Mouse (Mus musculus) urinary bladder, postnatal 4 days (tissue): ENCODE data around the gene Mslnl.
A peak's percentile ranks its signal among the peaks of the same experiment; 100 is the strongest.

ENCODE experiments used
- DNase-seq, 2 experiments: peaks; one replicate each; pipeline ENCODE4 v3.0.0; 2021 to 2022; ENCODE audit warnings: low spot score in 2 of 2

The Mslnl gene

GRCm38 (mm10) chr17:25785281-25785745 is 49.5 kb downstream of the Mslnl start, which contains the start of gene Haghl:
TSS of gene Haghl (minus strand) at chr17:25785673.
- peak; percentile 90 to 95 for DNase-seq

- DNase-seq, result no peak
Observed at GRCm38 (mm10) chr17:25786280-25786679, 50.4 kb downstream of the Mslnl start, which contains the start of gene Ccdc78. TSS of gene Ccdc78 (plus strand) at chr17:25786580.

DNA sequence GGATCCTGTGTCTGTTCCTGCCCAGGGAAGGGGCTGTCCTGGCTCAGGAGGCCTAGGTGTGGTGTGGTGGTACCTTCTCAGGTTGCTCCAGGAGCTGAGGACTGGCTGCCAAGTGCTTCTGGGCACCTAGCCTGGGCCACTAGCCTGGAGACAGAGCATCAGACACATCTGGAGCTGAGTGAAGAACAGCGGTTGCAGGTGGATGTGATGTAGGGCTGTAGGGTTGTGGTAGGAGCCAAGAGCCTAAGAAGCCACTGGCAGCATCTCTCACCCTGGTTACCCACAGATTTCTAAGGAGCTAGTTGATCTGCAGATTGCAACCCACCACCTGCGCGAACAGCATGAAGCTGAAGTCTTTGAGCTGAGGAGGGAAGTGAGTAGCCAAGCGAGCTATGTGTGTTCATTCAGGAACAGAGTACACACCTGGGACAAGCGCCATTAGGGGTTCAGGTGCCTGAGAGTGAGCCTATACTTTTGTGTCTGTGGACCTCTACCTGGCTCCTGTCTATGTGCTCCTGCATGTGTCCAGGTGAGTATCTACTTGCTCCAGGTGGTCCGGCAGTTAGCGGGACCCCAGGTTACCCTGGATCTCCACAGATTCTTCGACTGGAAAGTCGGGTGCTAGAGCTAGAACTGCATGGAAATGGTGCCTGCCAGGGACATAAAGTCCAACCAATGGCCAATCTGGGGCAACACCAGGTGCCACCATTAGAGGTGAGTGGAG is 51.1 kb downstream of the Mslnl start:
- no peak for DNase-seq

GRCm38 (mm10) chr17:25791320-25791842 is 55.5 kb downstream of the Mslnl start:
- no peak for DNase-seq

- DNase-seq, result peak; percentile 84 to 90
Observed at GRCm38 (mm10) chr17:25791843-25792527, 56.1 kb downstream of the Mslnl start.

GRCm38 (mm10) chr17:25792615-25793014 is 56.8 kb downstream of the Mslnl start, which contains the start of gene Fam173a:
TSS of gene Fam173a (minus strand) at chr17:25792901.
- DNase-seq, result peak; percentile 78 to 79

DNA sequence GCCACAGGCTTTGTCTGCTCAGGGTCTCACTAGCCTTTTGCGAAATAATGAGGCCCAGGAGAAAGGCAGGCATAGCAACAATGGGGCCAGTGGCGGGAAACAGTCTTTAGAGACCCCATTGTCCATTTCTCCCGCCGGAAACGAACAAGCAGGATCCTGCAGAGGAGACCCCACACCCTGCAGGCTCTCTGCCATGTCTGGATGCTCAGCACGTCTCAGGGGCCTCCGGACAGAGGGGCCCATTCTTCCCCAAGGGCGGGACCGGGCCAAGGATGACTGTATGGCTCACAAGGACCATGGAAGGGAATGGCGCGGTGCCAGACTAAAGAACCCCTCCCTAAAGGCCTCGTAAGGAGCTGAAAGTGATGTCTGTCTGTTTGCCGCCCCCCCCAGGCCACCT is 58.4 kb downstream of the Mslnl start:
- DNase-seq, result no peak

GRCm38 (mm10) chr17:25794998-25795397 is 59.2 kb downstream of the Mslnl start:
- no peak for DNase-seq

- no peak for DNase-seq
Observed at GRCm38 (mm10) chr17:25795609-25796092, 59.8 kb downstream of the Mslnl start, which contains the start of gene AC134908.4. TSS of gene AC134908.4 (minus strand) at chr17:25795659.

GRCm38 (mm10) chr17:25796211-25796771 is 60.4 kb downstream of the Mslnl start:
- no peak for DNase-seq

GRCm38 (mm10) chr17:25796951-25797369 is 61.1 kb downstream of the Mslnl start, which contains the start of gene Metrn:
TSS of gene Metrn (minus strand) at chr17:25797136.
- DNase-seq, result peak; percentile 82 to 91
